Mouse (Mus musculus): ENCODE results near the gene Hscb. TPM values are rescaled to one million over a fixed set of nuclear protein-coding genes. Genes with fewer than 3 reads are reported as not detected.

Hscb gene
- total and polyA plus RNA-seq, 3 experiments, result 29.0 to 29.4 TPM; not detected in 1

GRCm38 (mm10) chr5:110804012-110804743 is 35.4 kb downstream of the Hscb start:
- Histone ChIP-seq H3K9ac (ENCODE audit: control insufficient read depth, low read depth, low read length, poor library complexity, severe bottlenecking) (no peak overlapping the region), H3K4me3 (ENCODE audit: control insufficient read depth in 1 of 2, insufficient read depth in 1 of 2, low read depth in 2 of 2, low read length in 2 of 2) (no peak overlapping the region), H3K27me3 (ENCODE audit: control insufficient read depth in 1 of 2, insufficient read depth in 2 of 2, low read length in 2 of 2) (no peaks in the 10 kb centered on the region), H3K79me2 (ENCODE audit: control insufficient read depth, insufficient read depth, low read length, poor library complexity) (peaks cover 3% of the 10 kb centered on the region), H3K27ac (ENCODE audit: control insufficient read depth, low read depth, low read length) (peak overlapping the region; percentile 58), H3K9me3 (replicated peaks; ENCODE audit: insufficient read depth, low read length) (no peaks in the 10 kb centered on the region), H3K4me1 (ENCODE audit: control insufficient read depth in 1 of 2, insufficient read depth in 2 of 2, low read length in 2 of 2) (peaks cover 16 to 34% of the 10 kb centered on the region in 2 experiments), H3K36me3 (ENCODE audit: control insufficient read depth in 1 of 2, insufficient read depth in 2 of 2, low read length in 2 of 2) (peaks cover 0 to 33% of the 10 kb centered on the region in 2 experiments; a peak in 2 of 4 replicates)
- peak; percentile 53 for DNase-seq (ENCODE audit: low read depth, low spot score)
- TF ChIP-seq SIN3A (IDR thresholded peaks at IDR 0.05; ENCODE audit: low read length) (peak; percentile 59; the same call in 1 of the 2 replicates), ZNF384 (IDR thresholded peaks at IDR 0.05; ENCODE audit: low read depth, low read length) (no peak), CHD1 (IDR thresholded peaks at IDR 0.05; ENCODE audit: low read depth, low read length) (no peak), MAFK (IDR thresholded peaks at IDR 0.05; ENCODE audit: borderline replicate concordance, low read depth, low read length) (peak; percentile 43; the same call in 1 of the 2 replicates), ZMIZ1 (IDR thresholded peaks at IDR 0.05; ENCODE audit: low read depth, low read length) (no peak), MAZ (IDR thresholded peaks at IDR 0.05; ENCODE audit: low read depth, low read length) (no peak), TAL1 (IDR thresholded peaks at IDR 0.05; ENCODE audit: low read length) (no peak), E2F4 (IDR thresholded peaks at IDR 0.05; ENCODE audit: borderline replicate concordance, low read depth, low read length) (no peak), TCF12 (IDR thresholded peaks at IDR 0.05; ENCODE audit: low read depth, low read length) (peak; percentile 94), GATA1 (IDR thresholded peaks at IDR 0.05; ENCODE audit: low read depth, low read length) (peak; percentile 89), CTCF (IDR thresholded peaks at IDR 0.05 in 2 of 3, conservative IDR thresholded peaks at IDR 0.05 in 1 of 3; ENCODE audit: control insufficient read depth in 1 of 3, insufficient read depth in 1 of 3, low read depth in 2 of 3, low read length in 3 of 3, poor library complexity in 1 of 3, severe bottlenecking in 1 of 3) (no peak), ZC3H11A (IDR thresholded peaks at IDR 0.05; ENCODE audit: low read depth, low read length) (no peak), TBP (IDR thresholded peaks at IDR 0.05; ENCODE audit: low read depth, low read length) (no peak), USF2 (IDR thresholded peaks at IDR 0.05; ENCODE audit: borderline replicate concordance in 1 of 2, insufficient read depth in 1 of 2, low read depth in 1 of 2, low read length in 2 of 2) (no peak), MEF2A (IDR thresholded peaks at IDR 0.05; ENCODE audit: extremely low read depth, insufficient replicate concordance, low read depth, low read length, poor library complexity, severe bottlenecking) (no peak), MAX (IDR thresholded peaks at IDR 0.05; ENCODE audit: low read length) (no peak), KAT2A (conservative IDR thresholded peaks at IDR 0.05; ENCODE audit: low read depth, low read length) (no peak), NELFE (IDR thresholded peaks at IDR 0.05; ENCODE audit: low read depth, low read length) (no peak), NRF1 (IDR thresholded peaks at IDR 0.05; ENCODE audit: insufficient read depth, low read depth, low read length, poor library complexity, severe bottlenecking) (no peak), GABPA (IDR thresholded peaks at IDR 0.05; ENCODE audit: low read depth, low read length) (no peak), ZKSCAN1 (IDR thresholded peaks at IDR 0.05; ENCODE audit: low read depth, low read length) (no peak), RCOR1 (IDR thresholded peaks at IDR 0.05; ENCODE audit: low read depth, low read length) (peak; percentile 66; the same call in 1 of the 2 replicates), USF1 (IDR thresholded peaks at IDR 0.05; ENCODE audit: low read depth, low read length) (no peak), CHD2 (IDR thresholded peaks at IDR 0.05; ENCODE audit: low read length) (no peak), EP300 (IDR thresholded peaks at IDR 0.05; ENCODE audit: low read depth in 1 of 2, low read length in 2 of 2) (peak; percentile 75 to 83), SMC3 (IDR thresholded peaks at IDR 0.05; ENCODE audit: low read depth, low read length) (no peak), UBTF (IDR thresholded peaks at IDR 0.05; ENCODE audit: borderline replicate concordance, insufficient read depth, low read depth, low read length) (no peak), ETS1 (IDR thresholded peaks at IDR 0.05; ENCODE audit: low read depth, low read length) (peak; percentile 74), POLR2AphosphoS2 (IDR thresholded peaks at IDR 0.05; ENCODE audit: low read length) (no peak), MXI1 (IDR thresholded peaks at IDR 0.05; ENCODE audit: low read depth, low read length) (no peak), MYC (IDR thresholded peaks at IDR 0.05; ENCODE audit: low read depth, low read length) (no peak), MYB (IDR thresholded peaks at IDR 0.05; ENCODE audit: low read depth, low read length) (no peak), POLR2A (IDR thresholded peaks at IDR 0.05; ENCODE audit: control insufficient read depth in 1 of 2, insufficient read depth in 1 of 2, low read depth in 1 of 2, low read length in 2 of 2, poor library complexity in 1 of 2) (no peak), JUND (IDR thresholded peaks at IDR 0.05; ENCODE audit: low read depth, low read length) (no peak), RAD21 (IDR thresholded peaks at IDR 0.05; ENCODE audit: low read depth, low read length) (no peak), BHLHE40 (IDR thresholded peaks at IDR 0.05; ENCODE audit: borderline replicate concordance, low read depth, low read length) (0 out of 2 replicates have a peak, but pooled peaks have one; percentile 39), HCFC1 (IDR thresholded peaks at IDR 0.05; ENCODE audit: low read depth, low read length) (no peak; the same call in 1 of the 2 replicates)

All from MEL (cell line).